Mouse (Mus musculus) heart, adult 2 months (tissue): ENCODE measurements around the gene Dtl. TPM values are rescaled to one million over a fixed set of nuclear protein-coding genes. Genes with fewer than 3 reads are reported as not detected.

Experiments
- DNase-seq, 2 experiments: peaks; one replicate each; pipeline ENCODE4 v3.0.0; 2021
- H3K27ac ChIP-seq: fragments of 200-600 bp; 2 replicates; pipeline ENCODE4 v1.8.1; 2022
- H3K27me3 ChIP-seq: fragments of 200-500 bp; 2 replicates; pipeline ENCODE4 v1.6.1; 2012; ENCODE audit warnings: mild to moderate bottlenecking, low read length, inconsistent platforms, mixed read lengths; ENCODE audit not compliant: control insufficient read depth, insufficient read depth
- H3K36me3 ChIP-seq: fragments of 200-500 bp; 2 replicates; pipeline ENCODE4 v1.6.1; 2012; ENCODE audit warnings: low read length, inconsistent platforms; ENCODE audit not compliant: control insufficient read depth, insufficient read depth
- H3K4me1 ChIP-seq: fragments of 200-500 bp; 2 replicates; pipeline ENCODE4 v1.6.1; 2011; ENCODE audit warnings: low read length; ENCODE audit not compliant: control insufficient read depth, insufficient read depth
- H3K4me3 ChIP-seq: fragments of 200-600 bp; 2 replicates; pipeline ENCODE4 v1.8.1; 2022
- H3K79me2 ChIP-seq: fragments of 200-500 bp; replicated peaks from 2 replicates; pipeline ENCODE4 v1.6.1; 2012; ENCODE audit warnings: mild to moderate bottlenecking, inconsistent platforms, low read length, moderate library complexity, mixed read lengths; ENCODE audit not compliant: control insufficient read depth, insufficient read depth
- H3K9ac ChIP-seq: fragments of 200-500 bp; 2 replicates; pipeline ENCODE4 v1.6.1; 2012; ENCODE audit warnings: low read depth, mild to moderate bottlenecking, control low read depth, inconsistent platforms, low read length, mixed read lengths
- CTCF ChIP-seq: fragments of 200-600 bp; IDR thresholded peaks from 2 replicates; pipeline ENCODE4 v1.8.1; 2022; ENCODE audit warnings: antibody characterized with exemption, mild to moderate bottlenecking, moderate library complexity
- EP300 ChIP-seq: fragments of 200-500 bp; IDR thresholded peaks from 2 replicates; pipeline ENCODE4 v1.6.1; 2011; ENCODE audit warnings: low read depth, low read length, control low read depth; ENCODE audit not compliant: insufficient read depth
- POLR2A ChIP-seq: fragments of 200-500 bp; IDR thresholded peaks from 2 replicates; pipeline ENCODE4 v1.6.1; 2011; ENCODE audit warnings: mild to moderate bottlenecking, low read depth, low read length, control low read depth; ENCODE audit not compliant: insufficient read depth
- whole genome bisulfite sequencing: fragments of 180-500 bp; shearing (Covaris S2); methylation state at CpG from one replicate; pipeline ENCODE4 v1.1.7; 2018; 5-methylcytosine and 5-hydroxymethylcytosine counted together
- intact Hi-C: fragments of 180-260 bp; cut with DNase I; formaldehyde crosslinking; loops from one replicate; pipeline ENCODE4 v1.15.1; 2025
- polyA plus RNA-seq: library from polyadenylated mRNA; depleted of rRNA; stranded (reverse); fragments of >200 nt; gene quantifications from 2 replicates; pipeline ENCODE4 v1.2.3, GENCODE M21; 2012
- total RNA-seq, 2 experiments: library from RNA; stranded (reverse); gene quantifications; 2 replicates each; pipeline ENCODE4 v1.2.3; 2021

The Dtl gene
- total and polyA plus RNA-seq, 3 experiments: 0.06 to 0.27 (median 0.16) TPM

DNA sequence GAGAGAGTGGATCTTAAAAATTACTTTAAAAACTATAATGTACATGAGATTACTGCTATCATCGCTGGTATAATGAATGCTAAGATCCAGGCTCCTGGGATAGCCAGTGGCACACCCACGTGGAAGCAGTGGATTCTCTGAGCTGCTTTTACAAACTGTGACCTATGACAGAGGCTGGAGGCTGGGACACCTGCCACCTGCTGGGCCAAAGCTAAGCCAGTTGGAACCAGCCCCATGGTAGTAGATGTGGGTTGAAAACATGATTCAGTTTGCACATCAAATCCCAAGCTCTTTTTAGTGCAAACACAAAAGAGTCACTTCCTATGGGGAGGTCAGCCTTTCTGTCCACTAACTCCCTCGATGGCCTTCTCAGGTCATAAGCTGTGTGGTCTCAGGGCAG lies 65.5 kb downstream of the Dtl start:
- Histone ChIP-seq H3K9ac (no peak overlapping the region), H3K27ac (no peak overlapping the region), H3K27me3 (no peaks in the 10 kb centered on the region), H3K4me3 (no peak overlapping the region), H3K36me3 (no peaks in the 10 kb centered on the region), H3K79me2 (no peaks in the 10 kb centered on the region), H3K4me1 (peaks cover 5% of the 10 kb centered on the region)
- peak; percentile 34 for TF ChIP-seq CTCF
- no peak for TF ChIP-seq POLR2A
- TF ChIP-seq EP300: no peak
- no peak for DNase-seq
- 67% methylated on average over 3 of the region's 3 CpGs for WGBS
- intact Hi-C loops: no loop called here

DNA sequence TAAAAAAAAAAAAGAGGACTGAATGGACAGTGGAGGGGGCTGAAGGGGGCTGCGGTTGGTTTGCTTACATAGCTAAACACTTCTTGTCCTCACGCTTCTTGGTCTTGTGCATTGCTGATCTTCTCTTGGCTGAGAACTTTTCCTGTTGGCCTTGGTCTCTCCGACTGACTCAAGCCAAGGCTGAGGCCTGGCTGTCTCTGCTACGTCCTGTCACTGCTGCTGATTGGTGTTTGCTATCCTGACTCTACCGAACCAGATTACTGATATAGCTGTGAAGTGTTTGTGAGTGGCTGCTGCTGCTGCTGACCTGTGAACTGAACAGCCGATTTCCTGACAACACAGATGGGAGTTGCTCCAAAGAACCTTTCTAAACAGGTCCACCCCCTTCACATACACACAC lies 66.2 kb downstream of the Dtl start:
- WGBS: 52% methylated on average over 6 of the region's 6 CpGs
- intact Hi-C loops: no loop called here

DNA sequence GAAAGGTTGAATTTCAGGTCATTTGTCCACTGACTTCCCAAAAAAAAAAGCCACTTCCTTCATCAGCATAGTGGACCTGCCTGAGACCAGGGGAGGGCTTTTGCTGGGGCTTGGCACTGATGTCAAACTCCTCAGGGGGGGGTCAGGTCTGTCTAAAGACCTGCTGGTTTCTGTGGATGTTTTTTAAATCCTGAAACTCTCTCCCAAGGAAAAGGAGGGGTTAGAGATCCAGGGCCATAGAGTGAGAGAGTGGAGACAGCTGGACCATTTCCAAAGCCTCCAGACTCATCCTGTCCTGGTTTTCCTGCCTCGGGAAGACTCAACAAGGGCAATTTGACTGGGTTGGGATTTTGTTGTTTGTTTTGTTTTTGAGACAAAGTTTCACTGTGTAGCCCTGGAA lies 68.6 kb downstream of the Dtl start:
- no peak for TF ChIP-seq CTCF
- TF ChIP-seq POLR2A: no peak
- no peak for TF ChIP-seq EP300
- Histone ChIP-seq H3K27me3 (no peaks in the 10 kb centered on the region), H3K79me2 (no peaks in the 10 kb centered on the region), H3K9ac (no peak overlapping the region), H3K4me1 (peaks cover 5% of the 10 kb centered on the region), H3K27ac (peak overlapping the region; percentile 48), H3K36me3 (no peaks in the 10 kb centered on the region), H3K4me3 (no peak overlapping the region)
- WGBS: 15% methylated on average over 1 of the region's 1 CpGs
- intact Hi-C loops: no loop called here
- DNase-seq: peak in 1 of 2 experiments; percentile 41

More for the DNA sequence above, 66.2 kb downstream of the Dtl start:
- DNase-seq: no peak
- no peak overlapping the region for H3K27ac ChIP-seq
- no peaks in the 10 kb centered on the region for H3K36me3 ChIP-seq
- no peaks in the 10 kb centered on the region for H3K79me2 ChIP-seq
- H3K27me3 ChIP-seq: no peaks in the 10 kb centered on the region
- TF ChIP-seq EP300 (no peak), POLR2A (no peak), CTCF (no peak)
- peaks cover 5% of the 10 kb centered on the region for H3K4me1 ChIP-seq
- no peak overlapping the region for H3K4me3 ChIP-seq
- no peak overlapping the region for H3K9ac ChIP-seq

DNA sequence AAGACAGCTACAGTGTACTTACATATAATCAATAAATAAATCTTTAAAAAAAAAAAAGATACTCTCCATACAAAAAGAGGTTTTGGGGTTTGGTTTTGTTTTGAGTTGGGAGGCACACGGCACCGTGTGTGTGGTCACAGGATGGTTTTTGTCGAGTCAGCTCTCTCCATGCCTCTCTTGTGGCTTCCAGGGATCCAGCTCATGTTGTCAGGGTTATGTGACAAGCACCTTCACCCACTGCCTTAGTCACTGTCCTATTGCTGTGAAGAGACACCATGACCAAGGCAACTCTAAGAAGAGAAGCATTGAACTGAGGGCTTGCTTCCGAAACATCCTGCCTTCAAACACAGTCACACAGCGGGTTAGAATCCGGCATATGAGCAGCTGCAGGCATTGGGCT lies 75.7 kb downstream of the Dtl start:
- Histone ChIP-seq H3K27me3 (no peaks in the 10 kb centered on the region), H3K79me2 (no peaks in the 10 kb centered on the region), H3K4me3 (no peak overlapping the region), H3K36me3 (no peaks in the 10 kb centered on the region; the same call in 1 of the 2 replicates), H3K27ac (no peak overlapping the region), H3K9ac (no peak overlapping the region), H3K4me1 (peaks cover 16% of the 10 kb centered on the region)
- no peak for DNase-seq
- intact Hi-C loops: no loop called here
- WGBS: 94% methylated on average over 6 of the region's 6 CpGs
- TF ChIP-seq CTCF (no peak), EP300 (no peak), POLR2A (no peak)

DNA sequence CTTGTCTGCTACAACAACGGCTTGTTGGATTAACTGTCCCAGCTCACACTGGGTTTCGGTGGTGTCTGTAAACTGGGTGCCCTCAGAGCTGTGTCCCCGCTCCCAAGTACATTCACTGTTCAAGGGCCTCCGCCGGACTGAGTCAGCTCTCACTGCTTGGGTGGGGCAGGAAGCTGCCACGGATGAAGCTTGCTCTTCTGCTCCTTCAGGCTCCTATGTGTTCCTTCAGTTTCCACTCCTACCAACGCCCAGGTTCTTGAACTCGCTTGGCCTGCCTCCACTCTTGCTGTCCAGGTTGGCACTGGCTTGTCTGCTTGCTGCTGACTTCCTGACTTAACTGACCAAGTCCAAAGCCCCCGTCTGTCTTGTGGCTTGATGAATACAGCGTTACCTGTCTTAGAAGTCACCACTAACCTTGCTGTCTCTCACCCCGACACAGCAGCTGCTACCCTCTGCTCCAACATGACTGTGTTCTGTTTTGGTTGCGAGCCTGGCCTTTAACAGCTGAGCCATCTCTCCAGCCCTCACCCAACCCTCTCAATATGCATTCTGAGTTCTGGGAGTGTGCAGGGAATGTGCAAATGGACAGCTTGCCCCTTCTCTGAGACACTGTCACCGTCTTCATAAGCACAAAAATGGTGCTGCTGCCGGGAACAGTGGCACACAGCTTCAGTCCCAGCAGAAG lies 76.9 kb downstream of the Dtl start:
- 0 out of 2 replicates have a peak, but pooled peaks have one; percentile 6 for TF ChIP-seq CTCF
- TF ChIP-seq EP300: no peak
- TF ChIP-seq POLR2A: no peak
- whole genome bisulfite sequencing: 60% methylated on average over 14 of the region's 14 CpGs
- Histone ChIP-seq H3K4me3 (no peak overlapping the region), H3K36me3 (peaks cover 2% of the 10 kb centered on the region; the same call in 1 of the 2 replicates), H3K79me2 (no peaks in the 10 kb centered on the region), H3K4me1 (peaks cover 26% of the 10 kb centered on the region), H3K27me3 (no peaks in the 10 kb centered on the region), H3K9ac (no peak overlapping the region), H3K27ac (peak overlapping the region; percentile 54)
- DNase-seq: peak in 1 of 2 experiments; percentile 33
- intact Hi-C loops: no loop called here

DNA sequence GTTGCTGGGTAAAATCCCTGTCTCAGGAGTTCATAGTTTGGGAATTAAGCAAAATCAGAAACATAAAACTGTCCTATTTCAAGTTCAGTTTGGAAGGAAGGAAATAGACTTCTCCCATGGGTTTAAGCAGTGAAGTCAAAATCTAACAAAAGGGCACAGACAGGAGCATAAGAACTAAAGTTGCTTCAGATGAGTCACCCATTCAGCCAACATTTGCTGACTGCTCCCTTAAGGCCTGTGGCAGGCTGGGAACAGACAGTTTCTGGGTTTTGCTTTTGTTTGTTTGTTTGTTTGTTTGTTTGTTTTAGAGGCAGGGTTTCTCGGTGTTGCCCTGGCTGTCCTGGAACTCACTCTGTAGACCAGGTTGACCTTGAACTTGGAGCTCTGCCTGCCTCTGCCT lies 78.7 kb downstream of the Dtl start:
- no peak for TF ChIP-seq CTCF
- no peak for TF ChIP-seq POLR2A
- TF ChIP-seq EP300: no peak
- 61% methylated on average over 1 of the region's 1 CpGs for WGBS
- H3K27me3 ChIP-seq: no peaks in the 10 kb centered on the region
- H3K79me2 ChIP-seq: no peaks in the 10 kb centered on the region
- H3K36me3 ChIP-seq: peaks cover 5% of the 10 kb centered on the region; the same call in 1 of the 2 replicates
- intact Hi-C loops: no loop called here
- H3K4me1 ChIP-seq: peaks cover 31% of the 10 kb centered on the region
- peak overlapping the region; percentile 89 for H3K27ac ChIP-seq
- no peak overlapping the region for H3K9ac ChIP-seq
- no peak overlapping the region for H3K4me3 ChIP-seq
- DNase-seq: no peak
